Mouse (Mus musculus) limb, embryonic 10.5 days (tissue): ENCODE results near the gene Hspb11. TPM values are rescaled to one million over a fixed set of nuclear protein-coding genes. Genes with fewer than 3 reads are reported as not detected.

ENCODE experiments used
- DNase-seq: peaks from one replicate; pipeline ENCODE4 v3.0.0-alpha.2; 2017; ENCODE audit warnings: low spot score
- H3K27ac ChIP-seq: fragments of 300-500 bp; sonication (generic); 2 replicates; pipeline ENCODE4 v1.5.1; 2016; ENCODE audit warnings: mild to moderate bottlenecking
- H3K27me3 ChIP-seq: fragments of 300-500 bp; sonication (generic); 2 replicates; pipeline ENCODE4 v1.6.1; 2016; ENCODE audit warnings: low read depth, mild to moderate bottlenecking; ENCODE audit not compliant: poor library complexity, severe bottlenecking
- H3K36me3 ChIP-seq: fragments of 300-500 bp; sonication (generic); 2 replicates; pipeline ENCODE4 v1.6.1; 2016; ENCODE audit warnings: mild to moderate bottlenecking, moderate library complexity
- H3K4me1 ChIP-seq: fragments of 300-500 bp; sonication (generic); 2 replicates; pipeline ENCODE4 v1.6.1; 2016
- H3K4me3 ChIP-seq: fragments of 300-500 bp; sonication (generic); 2 replicates; pipeline ENCODE4 v1.5.1; 2016; ENCODE audit warnings: mild to moderate bottlenecking, moderate library complexity
- H3K9me3 ChIP-seq: fragments of 300-500 bp; sonication (generic); replicated peaks from 2 replicates; pipeline ENCODE4 v1.6.1; 2016; ENCODE audit warnings: mild to moderate bottlenecking
- WGBS: fragments of 180-500 bp; shearing (Covaris S2); methylation state at CpG from one replicate; pipeline ENCODE4 v1.1.7; 2016; 5-methylcytosine and 5-hydroxymethylcytosine counted together
- polyA plus RNA-seq: library from polyadenylated mRNA; unstranded; fragments of >200 nt; fragmentation: Nextera tagmentation; extraction: Ambion mirVana; gene quantifications from 2 replicates; pipeline ENCODE4 v1.2.1, GENCODE M21; 2016

Hspb11 gene
- polyA plus RNA-seq = 23.4 and 24.6 TPM in 2 replicates

- peaks cover 38% of the 10 kb centered on the region for H3K4me1 ChIP-seq
- no peaks in the 10 kb centered on the region for H3K9me3 ChIP-seq
- no peaks in the 10 kb centered on the region for H3K27me3 ChIP-seq
- H3K4me3 ChIP-seq = peak within 1 kb of the TSS; percentile 66
- under 1% methylated on average over 97 of the region's 101 CpGs for WGBS
- no peaks in the 10 kb centered on the region for H3K36me3 ChIP-seq
- DNase-seq = peak; percentile 100
- H3K27ac ChIP-seq = peak within 1 kb of the TSS; percentile 96
Observed at GRCm38 (mm10) chr4:107253125-107254091, at the start of gene Hspb11, which contains the start of gene Lrrc42. TSS of gene Hspb11 (plus strand) at chr4:107253593. TSS of gene Lrrc42 (minus strand) at chr4:107253532.

- H3K4me1 ChIP-seq = peaks cover 2% of the 10 kb centered on the region; the same call in 1 of the 2 replicates
- no peak overlapping the region for H3K4me3 ChIP-seq
- H3K27me3 ChIP-seq = no peaks in the 10 kb centered on the region
- peaks cover 67% of the 10 kb centered on the region for H3K36me3 ChIP-seq
- H3K9me3 ChIP-seq = no peaks in the 10 kb centered on the region
- WGBS = 98% methylated on average over 2 of the region's 2 CpGs
- no peak for DNase-seq
- H3K27ac ChIP-seq = no peak overlapping the region
Observed at GRCm38 (mm10) chr4:107207016-107207415, 46.4 kb upstream of the Hspb11 start.

GRCm38 (mm10) chr4:107208880-107209279 lies 44.5 kb upstream of the Hspb11 start, which contains the start of gene Ldlrad1:
TSS of gene Ldlrad1 (plus strand) at chr4:107209180.
- 90% methylated on average over 3 of the region's 3 CpGs for WGBS
- Histone ChIP-seq H3K36me3 (peaks cover 49% of the 10 kb centered on the region), H3K4me3 (no peak within 1 kb of the TSS), H3K4me1 (peaks cover 14% of the 10 kb centered on the region), H3K27me3 (no peaks in the 10 kb centered on the region), H3K9me3 (no peaks in the 10 kb centered on the region), H3K27ac (no peak within 1 kb of the TSS)
- no peak for DNase-seq

DNA sequence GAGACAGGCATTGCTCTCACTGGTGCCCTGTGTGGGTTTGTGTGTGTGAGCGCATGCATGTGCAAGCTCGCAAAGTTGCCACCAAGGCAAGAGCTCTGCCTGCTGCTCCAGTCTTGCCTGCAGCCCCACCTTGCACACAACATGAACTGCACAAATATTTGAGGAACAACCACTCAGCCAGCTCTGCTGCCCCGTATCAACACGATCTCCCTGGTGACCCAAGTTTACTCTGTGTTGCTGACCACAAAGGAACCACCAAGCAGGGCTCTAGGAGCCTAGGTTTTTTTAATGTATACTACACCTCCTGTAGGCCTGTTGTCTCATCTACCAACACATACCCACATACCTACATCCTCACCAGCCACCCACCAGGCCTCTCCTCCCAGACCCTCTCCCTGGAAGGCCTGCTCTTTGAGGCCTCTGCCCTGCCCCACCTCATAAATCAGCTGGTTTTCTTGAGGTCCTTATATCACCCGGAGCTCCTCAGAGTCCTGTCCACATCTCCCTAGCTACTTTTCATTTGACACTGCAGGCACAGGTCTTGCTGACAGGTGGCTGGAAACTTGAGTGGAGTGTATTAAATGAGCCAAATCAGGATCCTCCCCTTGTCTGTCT lies 42.8 kb upstream of the Hspb11 start:
- Histone ChIP-seq H3K9me3 (no peaks in the 10 kb centered on the region), H3K27ac (no peak overlapping the region), H3K27me3 (no peaks in the 10 kb centered on the region), H3K36me3 (peaks cover 32% of the 10 kb centered on the region), H3K4me3 (no peak overlapping the region), H3K4me1 (peaks cover 16% of the 10 kb centered on the region)
- WGBS = 84% methylated on average over 5 of the region's 5 CpGs
- no peak for DNase-seq

DNA sequence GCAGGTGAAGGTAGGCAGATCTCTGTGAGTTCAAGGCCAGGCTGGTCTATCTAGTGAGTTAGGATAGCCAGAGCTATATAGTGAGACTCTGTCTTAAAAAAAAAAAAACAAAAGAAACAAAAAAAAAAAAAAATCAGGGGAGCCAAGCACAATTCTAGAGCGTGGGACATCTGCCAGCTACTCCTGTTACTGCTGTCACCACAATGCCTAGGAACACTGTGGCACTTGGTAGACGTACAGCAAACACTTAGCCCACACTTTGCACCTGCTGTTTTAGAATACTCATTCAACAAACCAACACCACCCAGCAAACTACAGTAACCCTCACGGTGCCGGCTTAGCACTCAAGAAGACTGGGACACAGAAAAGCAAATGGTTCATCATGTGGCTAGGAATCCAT lies 41.9 kb upstream of the Hspb11 start:
- Histone ChIP-seq H3K27me3 (no peaks in the 10 kb centered on the region), H3K4me1 (peaks cover 16% of the 10 kb centered on the region), H3K36me3 (peaks cover 24% of the 10 kb centered on the region), H3K9me3 (no peaks in the 10 kb centered on the region), H3K4me3 (no peak overlapping the region), H3K27ac (no peak overlapping the region)
- no peak for DNase-seq
- WGBS = 84% methylated on average over 4 of the region's 4 CpGs

GRCm38 (mm10) chr4:107211936-107212335 lies 41.5 kb upstream of the Hspb11 start:
- no peak for DNase-seq
- 83% methylated on average over 5 of the region's 5 CpGs for WGBS
- Histone ChIP-seq H3K4me1 (peaks cover 16% of the 10 kb centered on the region), H3K9me3 (no peaks in the 10 kb centered on the region), H3K4me3 (no peak overlapping the region), H3K27me3 (no peaks in the 10 kb centered on the region), H3K36me3 (peaks cover 19% of the 10 kb centered on the region), H3K27ac (no peak overlapping the region)

DNA sequence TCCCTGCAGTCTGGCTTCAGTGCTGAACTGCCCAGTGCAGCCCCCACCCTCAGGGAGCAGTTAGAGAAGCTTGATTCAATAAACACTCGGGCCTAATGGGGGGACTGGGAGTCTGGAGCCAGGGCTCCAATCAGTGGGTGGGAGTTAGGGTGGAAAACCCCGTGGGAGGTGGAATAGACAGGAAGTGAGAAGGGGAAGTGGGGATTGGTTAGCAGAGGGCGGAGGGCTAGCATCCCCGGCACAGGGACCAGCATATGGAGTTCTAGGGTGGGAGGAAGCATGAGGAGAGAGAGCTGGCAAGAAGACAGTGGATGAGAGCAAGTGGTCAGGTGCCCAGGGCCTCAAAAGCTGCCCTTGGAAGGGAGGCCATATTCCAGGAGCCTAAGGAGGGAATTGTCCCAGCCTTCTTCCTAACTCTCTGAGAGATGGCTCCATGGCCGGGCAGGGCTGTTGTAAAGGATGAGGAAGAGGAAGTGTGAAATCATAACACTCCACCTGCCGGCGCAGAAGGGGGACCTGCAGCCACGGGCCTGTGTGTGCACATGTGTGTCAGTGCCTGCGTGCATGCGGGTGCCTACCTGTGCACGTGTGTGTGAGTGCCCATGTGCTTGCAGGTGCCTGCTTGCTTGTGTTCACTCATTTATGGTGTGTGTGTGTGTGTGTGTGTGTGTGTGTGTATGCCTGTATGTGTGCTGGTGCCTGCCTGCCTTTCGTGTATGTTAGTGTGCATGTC lies 39.9 kb upstream of the Hspb11 start:
- Histone ChIP-seq H3K36me3 (0 out of 2 replicates have a peak, but pooled peaks cover 6% of the 10 kb centered on the region), H3K27me3 (no peaks in the 10 kb centered on the region), H3K9me3 (no peaks in the 10 kb centered on the region), H3K4me1 (peaks cover 16% of the 10 kb centered on the region), H3K4me3 (no peak overlapping the region), H3K27ac (peak overlapping the region; percentile 19; the same call in 1 of the 2 replicates)
- no peak for DNase-seq
- WGBS = 78% methylated on average over 12 of the region's 12 CpGs

- H3K4me3 ChIP-seq = no peak overlapping the region
- H3K4me1 ChIP-seq = peaks cover 10% of the 10 kb centered on the region
- no peaks in the 10 kb centered on the region for H3K27me3 ChIP-seq
- H3K36me3 ChIP-seq = no peaks in the 10 kb centered on the region
- H3K9me3 ChIP-seq = no peaks in the 10 kb centered on the region
- WGBS = 91% methylated on average over 9 of the region's 9 CpGs
- DNase-seq = no peak
- H3K27ac ChIP-seq = no peak overlapping the region
Observed at GRCm38 (mm10) chr4:107217574-107217973, 35.8 kb upstream of the Hspb11 start.

DNA sequence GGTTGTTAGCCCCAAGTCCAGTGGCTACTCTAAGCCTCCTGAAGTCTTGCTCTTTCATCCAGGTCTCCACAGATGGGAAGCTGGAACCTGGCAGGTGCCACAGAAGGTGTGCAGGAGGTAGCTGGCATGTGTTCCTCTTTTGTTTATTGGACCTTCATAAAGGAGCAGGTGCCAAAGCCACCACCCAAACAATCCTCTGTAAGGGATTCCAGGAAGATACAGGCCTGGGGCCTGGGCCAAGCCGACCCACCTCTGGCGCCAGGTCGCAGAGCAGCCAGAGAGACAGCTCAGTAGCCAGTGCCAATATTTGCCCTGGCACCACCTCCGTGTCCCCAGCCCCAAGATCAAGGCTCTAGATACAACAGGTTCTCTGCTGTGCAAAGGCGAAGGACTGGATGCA lies 31.9 kb upstream of the Hspb11 start:
- DNase-seq = no peak
- Histone ChIP-seq H3K4me3 (no peak overlapping the region), H3K9me3 (no peaks in the 10 kb centered on the region), H3K27ac (no peak overlapping the region), H3K27me3 (no peaks in the 10 kb centered on the region), H3K36me3 (no peaks in the 10 kb centered on the region), H3K4me1 (peaks cover 3% of the 10 kb centered on the region; the same call in 1 of the 2 replicates)
- 89% methylated on average over 5 of the region's 5 CpGs for WGBS

- DNase-seq = no peak
- H3K27ac ChIP-seq = no peak overlapping the region
- no peaks in the 10 kb centered on the region for H3K36me3 ChIP-seq
- no peaks in the 10 kb centered on the region for H3K27me3 ChIP-seq
- WGBS = 85% methylated on average over 11 of the region's 11 CpGs
- H3K9me3 ChIP-seq = no peaks in the 10 kb centered on the region
- no peak overlapping the region for H3K4me3 ChIP-seq
- peaks cover 3% of the 10 kb centered on the region; the same call in 1 of the 2 replicates for H3K4me1 ChIP-seq
Observed at GRCm38 (mm10) chr4:107223225-107224204, 29.9 kb upstream of the Hspb11 start.

- Histone ChIP-seq H3K27me3 (no peaks in the 10 kb centered on the region), H3K27ac (no peak overlapping the region), H3K36me3 (peaks cover 8% of the 10 kb centered on the region; the same call in 1 of the 2 replicates), H3K4me3 (no peak overlapping the region), H3K9me3 (no peaks in the 10 kb centered on the region), H3K4me1 (0 out of 2 replicates have a peak, but pooled peaks cover 3% of the 10 kb centered on the region)
- 90% methylated on average over 2 of the region's 2 CpGs for WGBS
- no peak for DNase-seq
Observed at GRCm38 (mm10) chr4:107226313-107226712, 27.1 kb upstream of the Hspb11 start.
